Mouse (Mus musculus) ovary, postnatal 36 days (tissue): ENCODE measurements around the gene Mapk10.
"Not testable (repeated sequence)": the region's sequence is repeated elsewhere in the genome, so short reads cannot be mapped to it uniquely, and the experiment has no call there.

Experiments used
- DNase-seq: peaks from one replicate; pipeline ENCODE4 v3.0.0; 2022; ENCODE audit warnings: low spot score, mixed read lengths

Mapk10 gene

DNA sequence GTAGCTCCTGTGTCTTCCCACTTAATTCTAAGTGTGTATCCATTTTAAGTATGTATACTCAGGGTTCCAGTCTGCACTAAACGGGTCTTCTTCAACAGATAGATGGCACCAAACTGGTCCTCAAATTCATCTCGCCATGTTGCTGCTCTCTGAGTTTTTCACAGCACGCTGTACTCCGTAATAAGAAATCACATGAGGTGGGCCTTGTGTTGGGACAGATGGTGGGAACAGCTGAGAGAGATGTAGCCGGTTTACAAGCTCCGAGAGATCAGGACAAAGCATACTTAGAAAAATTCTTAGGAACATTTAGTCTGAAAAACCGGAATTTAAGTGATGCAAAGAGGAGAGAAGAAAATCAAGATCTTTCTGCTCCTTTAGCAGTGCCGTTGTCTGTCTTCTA lies 257.7 kb downstream of the Mapk10 start:
- no peak for DNase-seq

DNA sequence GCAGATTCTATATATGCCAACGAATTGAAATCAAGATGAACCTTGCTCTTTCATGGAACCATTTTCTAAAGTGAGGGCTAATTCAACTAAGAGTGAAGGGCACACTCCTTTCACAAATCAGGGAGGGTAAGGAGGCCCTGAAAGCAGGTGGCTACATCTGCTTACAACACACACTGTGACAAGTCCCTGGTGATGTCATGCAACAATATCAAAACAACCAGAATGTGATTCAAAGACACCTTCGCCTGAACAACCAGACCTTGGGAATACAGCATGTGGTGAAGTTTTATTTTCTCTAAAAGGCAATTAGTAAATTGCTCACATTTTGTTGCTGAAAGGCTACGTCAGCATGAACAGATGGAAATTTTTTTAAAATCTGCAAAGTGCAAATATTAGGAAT lies 258.2 kb downstream of the Mapk10 start:
- DNase-seq, result no peak

DNA sequence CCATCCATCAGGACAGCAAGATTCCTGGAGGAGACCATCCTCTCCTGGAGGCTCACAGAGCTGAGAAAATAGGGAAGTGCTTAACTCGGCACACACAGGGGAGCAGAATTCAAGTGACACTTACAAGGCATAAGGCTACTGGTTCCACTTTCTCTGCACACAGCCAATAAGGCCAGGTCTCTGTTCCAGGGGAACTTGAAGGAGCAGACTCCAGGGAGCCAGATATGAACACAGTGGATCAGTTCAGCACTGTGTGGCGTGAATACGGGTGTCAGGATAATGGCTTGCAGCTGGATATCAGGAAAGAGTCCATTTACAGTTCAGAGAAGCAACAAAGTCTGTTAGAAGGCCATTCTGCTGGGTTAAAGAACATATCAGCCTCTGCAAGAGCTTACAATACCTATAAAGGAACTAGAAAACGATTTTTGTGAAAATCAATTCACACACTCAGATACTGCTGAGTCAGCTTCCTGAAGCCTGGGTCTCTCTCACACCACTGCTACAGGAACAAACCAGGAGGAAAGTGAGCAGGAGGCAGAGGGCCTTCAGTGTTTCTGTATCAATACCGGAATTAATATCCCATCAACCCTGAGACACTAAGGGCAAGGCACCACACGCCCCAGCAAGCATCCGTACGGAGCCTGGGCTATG lies 263.9 kb downstream of the Mapk10 start:
- DNase-seq, result no peak

DNA sequence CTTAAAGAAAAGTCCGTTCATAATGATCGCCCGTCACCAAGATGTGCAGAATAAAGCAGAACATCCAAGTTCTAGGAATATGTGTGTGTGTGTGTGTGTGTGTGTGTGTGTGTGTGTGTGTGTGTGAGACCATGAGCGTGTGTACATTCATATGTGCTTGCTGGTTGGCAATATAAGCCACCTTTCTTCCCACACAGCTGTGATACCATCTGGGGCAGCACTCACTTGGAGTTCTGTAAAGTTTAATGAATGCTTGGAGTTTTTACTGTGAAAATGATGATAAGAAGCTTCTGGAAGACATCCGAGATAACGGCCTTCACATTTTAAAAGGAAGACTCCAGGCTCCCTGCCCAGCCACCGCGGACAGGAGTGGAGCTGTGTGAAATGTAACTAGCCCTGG lies 264.5 kb downstream of the Mapk10 start:
- no peak for DNase-seq

DNA sequence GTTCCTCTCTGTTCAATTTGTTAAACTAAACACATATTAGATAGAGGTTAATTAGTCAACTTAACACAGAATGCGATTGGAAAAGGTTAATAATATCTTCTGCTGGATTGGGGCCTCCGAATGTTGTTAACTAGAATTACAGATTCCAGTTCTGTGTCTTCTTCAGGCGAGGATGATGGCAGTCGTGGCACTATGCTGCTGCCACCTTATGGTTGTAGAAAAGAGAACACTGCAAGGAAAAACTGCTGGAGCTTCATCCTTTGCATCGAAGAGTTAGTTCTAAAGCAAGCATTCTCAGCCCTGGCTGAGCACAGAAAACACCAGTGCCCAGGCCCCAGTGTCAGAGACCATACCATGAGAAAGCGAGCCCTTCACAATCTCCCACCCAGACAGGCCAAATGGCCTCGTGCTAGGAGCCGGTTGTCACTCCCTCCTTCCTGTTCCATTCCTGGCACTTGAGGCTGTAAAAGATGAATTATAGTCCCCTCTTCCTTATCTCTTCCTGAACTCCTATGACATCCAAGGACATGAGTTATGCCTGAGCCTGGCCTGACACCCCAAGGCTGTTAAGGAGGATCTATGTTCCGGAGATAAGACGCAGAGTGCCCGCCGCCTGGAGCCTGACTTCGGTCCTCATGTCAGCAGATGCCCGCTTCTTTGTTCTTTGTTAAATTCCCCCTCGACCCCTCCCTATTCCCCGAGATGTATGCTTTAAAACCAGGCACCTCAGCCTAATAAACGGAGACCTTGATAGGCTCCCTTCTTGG lies 267.1 kb downstream of the Mapk10 start:
- DNase-seq, result not testable (repeated sequence)

DNA sequence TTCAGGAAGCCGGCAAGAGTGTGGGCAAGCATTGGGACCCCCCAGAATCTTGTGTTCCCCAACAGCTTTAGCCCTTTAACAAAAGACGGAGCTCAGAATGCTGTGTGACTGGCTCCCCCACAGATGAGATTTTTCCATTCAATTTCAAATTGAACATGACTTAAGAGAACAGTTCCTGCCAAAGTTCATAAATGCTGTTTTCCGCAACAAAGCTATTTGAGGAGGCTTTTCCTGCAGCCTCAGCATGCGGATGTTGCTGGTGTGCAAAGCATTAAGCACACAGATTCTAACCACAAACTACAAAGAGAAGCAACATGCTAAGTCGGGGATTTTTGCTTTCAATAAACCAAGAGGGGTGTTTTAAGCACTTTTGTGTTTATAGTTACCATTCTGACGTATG lies 281.0 kb downstream of the Mapk10 start:
- DNase-seq, result no peak

DNA sequence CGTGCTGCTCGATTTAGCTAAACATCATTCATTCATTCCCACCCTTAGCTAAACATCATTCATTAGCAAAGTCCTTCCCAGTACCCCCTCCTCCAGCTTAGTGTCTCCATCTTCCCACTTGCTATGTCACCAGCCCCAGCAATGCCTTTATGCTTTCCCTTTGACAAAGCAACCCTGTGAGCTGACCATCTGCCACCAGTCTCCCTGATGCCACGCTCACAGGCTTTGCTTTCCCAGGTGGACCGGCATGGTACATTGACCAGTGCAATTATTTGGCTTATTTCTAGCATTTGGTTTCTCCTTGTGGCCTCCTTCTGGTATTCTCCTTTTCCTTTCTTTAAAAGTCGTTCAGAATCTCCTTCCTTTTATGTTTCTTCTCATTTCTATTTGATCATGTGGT lies 284.3 kb downstream of the Mapk10 start:
- DNase-seq, result no peak

DNA sequence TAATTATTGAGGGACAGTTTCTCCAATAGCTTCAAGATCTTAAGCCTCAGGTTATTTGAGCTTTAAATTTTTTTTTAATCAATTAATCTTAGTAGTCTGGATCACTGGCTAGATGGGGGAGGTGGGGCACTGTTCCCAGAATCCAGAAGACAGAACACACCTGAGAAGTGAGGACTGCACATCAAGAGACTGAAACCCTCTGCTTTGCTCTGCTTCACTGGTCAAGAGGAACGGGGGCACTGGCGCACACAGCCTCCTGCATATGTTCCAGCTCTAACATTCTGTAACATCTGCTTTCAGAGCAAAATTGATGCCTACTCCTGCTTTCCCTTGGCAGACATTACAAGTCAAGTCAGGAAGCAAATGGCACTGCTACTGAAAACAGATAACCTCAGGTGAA lies 290.9 kb downstream of the Mapk10 start:
- DNase-seq, result no peak

DNA sequence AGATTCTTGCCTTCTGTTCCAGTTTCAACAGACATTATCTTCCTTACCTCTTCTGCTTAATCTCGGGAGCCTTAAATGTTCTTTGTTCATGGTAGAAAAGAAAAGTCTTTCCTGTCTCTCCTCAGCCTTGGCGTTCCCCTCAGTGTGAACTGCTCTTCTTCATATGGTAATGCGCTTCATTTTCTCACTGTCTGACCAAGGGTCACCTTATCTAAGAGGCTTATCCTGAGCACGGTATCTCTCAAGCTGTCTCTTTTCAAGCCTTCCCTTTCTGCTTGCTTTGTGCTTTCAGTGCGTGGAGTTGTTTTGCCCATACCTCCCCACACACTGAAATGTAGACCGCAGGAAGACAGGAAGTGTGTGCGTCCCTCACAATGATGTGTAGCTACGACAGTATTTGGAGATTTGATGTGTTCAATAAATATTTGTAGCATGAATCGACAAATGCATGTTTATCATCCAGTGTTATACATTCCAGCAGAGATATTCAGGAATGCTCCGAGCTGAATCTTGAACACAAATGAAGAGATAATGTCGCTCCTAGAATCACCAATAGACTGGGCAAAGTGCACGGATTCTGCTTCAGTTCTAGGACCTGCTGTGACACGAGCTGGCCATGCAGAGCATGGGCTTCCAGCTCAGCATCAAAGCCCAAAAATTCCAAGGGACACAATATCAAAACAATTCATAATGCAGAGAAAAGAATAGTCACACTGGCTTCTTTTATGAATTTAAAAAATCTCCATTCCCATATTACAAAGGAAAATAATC lies 305.5 kb downstream of the Mapk10 start:
- DNase-seq, result no peak

DNA sequence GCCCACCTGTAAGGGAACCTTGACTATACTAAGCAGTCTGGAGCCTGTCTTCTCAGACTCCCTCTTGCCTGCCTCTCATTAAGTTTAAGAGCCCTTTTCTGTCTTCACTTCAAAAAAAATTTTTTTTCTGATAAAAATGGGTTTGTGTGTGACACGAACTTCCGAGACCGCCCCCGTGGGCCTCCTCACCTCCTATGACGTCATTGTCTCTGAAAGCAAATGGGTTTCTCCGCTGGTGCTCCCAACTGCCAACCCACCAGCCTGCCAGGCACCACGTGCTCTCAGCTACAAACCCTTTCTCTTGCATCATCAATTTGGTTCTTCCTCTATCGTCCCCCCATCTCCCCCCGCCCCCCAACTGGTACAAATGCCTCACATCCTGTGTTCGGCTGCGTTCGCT lies 307.1 kb downstream of the Mapk10 start:
- DNase-seq, result no peak

DNA sequence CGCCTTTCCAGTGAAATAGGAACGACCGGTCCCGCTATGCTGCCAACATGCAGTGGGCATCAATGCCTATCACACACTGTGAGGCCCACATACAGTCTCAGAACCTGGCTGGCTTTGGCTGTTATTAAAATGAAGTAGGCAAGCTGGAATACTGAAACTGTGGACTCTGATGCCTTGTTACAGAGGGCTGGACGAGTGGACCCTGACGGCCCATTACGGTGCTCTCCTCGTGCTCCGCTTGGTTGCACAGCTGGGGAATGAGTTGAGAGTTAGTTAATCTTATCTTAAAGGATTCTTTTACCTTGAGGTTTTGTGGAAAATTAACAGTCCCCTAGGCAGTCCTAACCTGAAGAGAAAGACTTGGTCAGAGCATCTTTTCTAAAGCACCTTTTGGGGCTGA lies 307.6 kb downstream of the Mapk10 start:
- no peak for DNase-seq

DNA sequence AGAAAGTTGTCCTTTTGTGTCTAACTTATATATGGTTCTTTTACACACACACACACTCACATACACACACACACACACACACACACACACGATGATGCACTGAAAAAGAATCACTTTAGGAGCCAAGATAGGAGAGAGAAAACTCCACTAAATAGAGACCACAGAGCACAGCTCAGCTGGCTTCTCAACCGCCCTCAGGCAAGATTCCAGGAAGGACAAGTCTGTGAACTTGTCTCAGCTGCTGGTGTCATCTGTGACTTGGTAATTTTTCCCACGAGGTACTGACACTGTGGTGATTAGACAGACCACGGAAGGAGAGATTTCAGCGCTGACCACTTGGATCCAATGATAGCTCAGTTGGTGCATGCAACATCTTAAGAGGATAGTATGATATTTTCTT lies 310.0 kb downstream of the Mapk10 start:
- DNase-seq, result no peak

DNA sequence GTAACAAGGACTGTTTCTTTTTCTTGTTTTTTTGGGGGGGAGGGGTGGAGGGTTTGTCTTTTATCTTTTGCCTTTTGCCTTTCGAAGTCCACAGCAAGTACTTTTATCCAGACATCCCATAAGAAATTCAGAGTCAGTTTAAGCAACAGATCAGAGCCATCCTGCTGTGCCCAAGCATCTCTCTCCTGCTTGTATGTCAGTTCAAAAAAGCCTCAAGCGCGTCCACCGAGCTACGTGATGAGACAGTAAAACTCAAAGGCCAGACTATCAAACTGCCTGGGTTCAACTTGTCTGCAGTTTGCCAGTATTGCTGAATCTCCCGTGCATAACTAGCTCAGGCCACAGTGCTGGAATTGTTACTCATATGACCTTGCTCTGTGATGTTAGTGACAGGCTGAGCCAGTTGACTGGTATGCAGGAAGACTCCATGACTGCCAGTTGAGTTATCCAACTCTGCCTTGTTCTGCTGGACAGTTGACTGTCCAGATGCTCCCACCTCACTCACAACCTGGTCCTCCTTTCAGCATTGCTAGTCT lies 311.4 kb downstream of the Mapk10 start:
- no peak for DNase-seq

DNA sequence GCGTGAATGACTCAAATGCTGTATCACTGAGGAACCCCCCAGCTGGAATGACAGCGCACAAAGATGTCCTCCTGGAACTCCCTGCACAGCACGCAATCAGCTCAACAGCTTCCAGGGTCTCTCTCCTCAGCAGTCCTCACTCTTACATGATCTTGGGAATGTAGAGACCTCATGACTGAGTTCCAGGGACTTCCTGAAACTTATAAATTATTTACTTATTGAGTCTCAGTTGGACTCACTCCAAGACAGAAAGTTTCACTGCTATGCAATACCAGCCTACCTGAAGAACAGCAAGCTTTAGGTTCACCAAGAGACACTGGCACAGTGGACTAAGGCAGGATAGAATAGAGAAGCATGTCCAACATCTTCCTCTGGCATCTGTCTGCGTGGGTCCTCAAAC lies 312.8 kb downstream of the Mapk10 start:
- DNase-seq, result no peak

DNA sequence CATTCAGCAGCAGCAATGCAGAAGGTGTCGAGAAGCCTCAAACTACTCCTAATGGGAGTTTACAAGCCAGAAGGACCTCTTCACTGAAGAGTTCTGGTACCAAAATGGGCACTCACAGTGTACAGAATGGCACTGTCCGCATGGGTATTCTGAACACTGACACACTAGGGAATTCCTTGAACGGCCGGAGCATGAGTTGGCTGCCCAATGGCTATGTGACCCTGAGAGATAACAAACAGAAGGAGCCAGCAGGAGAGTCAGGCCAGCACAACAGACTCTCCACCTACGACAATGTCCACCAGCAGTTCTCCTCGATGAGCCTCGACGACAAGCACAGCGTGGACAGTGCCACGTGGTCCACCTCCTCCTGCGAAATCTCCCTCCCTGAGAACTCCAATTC lies 318.9 kb downstream of the Mapk10 start:
- DNase-seq, result no peak

DNA sequence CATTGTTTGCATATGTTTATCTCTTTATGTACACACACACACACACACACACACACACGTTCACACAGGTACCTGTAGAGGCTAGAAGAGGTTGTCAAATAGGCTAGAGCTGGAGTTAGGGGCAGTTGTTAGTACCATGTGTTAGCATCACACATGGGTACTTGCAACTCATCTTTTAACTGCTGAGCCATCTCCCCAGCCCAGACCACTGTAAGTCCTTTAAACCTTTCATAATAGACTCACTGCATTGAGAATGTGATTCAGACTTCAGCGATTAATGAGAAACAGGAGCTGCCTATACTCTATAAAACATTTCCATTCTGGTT lies 322.0 kb downstream of the Mapk10 start:
- no peak for DNase-seq

DNA sequence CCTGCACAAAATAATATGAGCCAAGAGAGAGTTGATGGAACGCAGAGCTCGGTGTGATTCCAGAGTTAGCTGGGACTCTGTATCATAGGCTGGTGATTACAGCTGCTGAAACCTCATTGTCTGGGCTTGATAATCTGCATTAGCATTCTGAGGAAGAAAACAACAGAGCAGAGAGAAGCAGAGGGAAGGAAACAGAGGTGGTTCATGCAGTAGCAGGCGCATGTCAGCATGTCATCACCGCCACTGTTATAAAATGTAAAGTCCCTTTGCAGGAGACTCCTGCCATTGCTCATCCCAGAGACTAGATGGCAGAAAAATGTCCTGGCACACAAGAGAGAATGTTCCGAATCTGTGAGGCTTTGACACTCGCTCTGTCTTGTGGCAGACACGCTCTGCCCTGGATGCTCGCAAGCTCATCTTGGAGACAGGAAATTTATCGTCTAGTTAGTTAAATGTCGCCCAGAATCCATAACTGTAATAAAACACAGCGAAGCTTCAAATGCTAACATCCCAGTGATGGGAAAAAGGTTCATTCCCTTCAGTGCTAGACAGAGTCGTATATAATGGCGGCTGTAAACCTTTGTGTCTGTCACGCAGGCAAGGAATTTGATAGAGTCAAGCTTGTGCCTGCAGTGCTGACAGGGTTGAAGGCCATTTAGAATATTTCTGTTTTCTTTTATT lies 322.5 kb downstream of the Mapk10 start:
- DNase-seq, result no peak

DNA sequence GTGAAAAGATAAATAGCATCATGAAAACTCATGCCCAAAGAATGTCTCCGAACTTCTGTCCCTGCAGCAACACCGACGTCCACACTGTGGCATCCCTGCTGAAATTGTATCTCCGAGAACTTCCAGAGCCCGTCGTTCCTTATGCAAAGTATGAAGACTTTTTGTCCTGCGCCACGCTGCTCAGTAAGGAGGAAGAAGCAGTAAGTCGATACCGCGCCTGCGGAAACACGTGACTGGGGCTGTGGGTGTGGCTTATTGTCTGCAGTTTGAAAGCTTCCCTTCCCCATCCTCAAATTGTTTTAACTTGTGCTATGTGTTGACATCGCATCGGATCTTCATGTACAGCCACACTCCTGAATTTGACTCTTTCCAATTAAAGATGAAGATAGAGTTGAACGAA lies 335.5 kb downstream of the Mapk10 start:
- no peak for DNase-seq

DNA sequence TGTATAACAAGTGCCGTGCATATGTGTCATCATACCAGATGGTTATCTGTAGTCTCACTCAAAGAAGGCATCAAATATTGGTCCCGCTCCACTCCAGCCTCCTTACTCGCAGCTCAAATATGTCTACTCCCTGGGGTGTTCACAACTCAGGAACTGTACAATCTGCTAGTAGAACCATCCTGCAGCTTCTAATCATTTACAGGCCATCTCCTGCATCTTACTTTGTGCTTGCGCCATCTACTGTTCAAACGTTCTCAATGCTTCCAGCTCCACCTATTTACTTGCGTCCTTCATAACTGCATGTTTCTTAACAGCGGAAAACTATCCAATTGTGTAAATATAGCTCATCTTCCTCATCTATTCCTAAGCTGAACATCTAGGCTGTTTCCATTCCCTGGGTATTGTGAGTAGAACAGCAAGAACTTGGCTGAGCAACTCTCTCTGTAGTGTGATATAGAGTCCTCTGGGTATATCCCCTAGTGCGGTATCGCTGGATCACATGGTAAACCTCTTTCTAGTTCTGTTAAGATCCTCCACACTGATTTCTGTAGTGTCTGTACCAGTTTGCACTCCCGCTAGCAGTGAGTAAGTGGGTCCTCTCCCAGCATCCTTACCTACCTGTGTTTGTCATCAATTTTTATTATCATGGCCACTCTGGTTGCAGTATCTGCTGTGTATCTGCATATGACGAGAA lies 336.4 kb downstream of the Mapk10 start:
- no peak for DNase-seq

DNA sequence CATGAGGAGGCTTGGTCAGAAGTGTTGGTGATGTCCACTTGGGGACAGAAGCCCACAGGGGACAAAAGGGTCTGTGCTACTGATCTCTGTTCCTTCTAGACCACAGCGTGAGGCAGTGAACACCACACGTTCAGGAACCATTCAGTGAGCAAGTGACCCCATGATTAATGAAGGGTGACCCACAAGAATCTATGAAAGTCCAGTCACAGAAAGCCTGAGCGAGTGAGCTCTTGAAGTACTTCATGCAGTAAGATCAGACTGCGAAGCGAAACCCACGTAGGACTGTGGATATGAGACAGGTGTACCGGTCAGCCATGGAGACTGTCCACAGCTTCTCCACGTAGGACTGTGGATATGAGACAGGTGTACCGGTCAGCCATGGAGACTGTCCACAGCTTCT lies 338.1 kb downstream of the Mapk10 start:
- not testable (repeated sequence) for DNase-seq

DNA sequence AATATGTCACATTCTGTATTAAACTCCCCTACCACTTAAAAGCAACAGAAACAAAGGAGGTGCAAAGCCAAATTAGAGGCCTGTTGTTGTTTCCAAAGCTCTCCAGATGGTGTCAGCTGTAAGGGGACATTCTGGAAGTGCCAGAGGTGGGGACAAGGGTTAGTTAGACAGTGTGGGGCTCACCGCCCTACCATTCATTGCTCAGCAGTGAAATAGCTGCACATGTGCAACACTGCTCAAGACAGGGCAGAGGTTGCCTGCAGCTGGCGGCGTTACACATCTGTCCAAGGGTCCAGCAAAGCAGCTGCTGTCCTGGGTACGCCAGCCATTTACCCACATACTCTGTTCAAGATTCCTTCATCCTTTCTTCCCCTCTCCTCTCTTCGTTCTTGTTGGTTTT lies 342.9 kb downstream of the Mapk10 start:
- DNase-seq, result no peak

DNA sequence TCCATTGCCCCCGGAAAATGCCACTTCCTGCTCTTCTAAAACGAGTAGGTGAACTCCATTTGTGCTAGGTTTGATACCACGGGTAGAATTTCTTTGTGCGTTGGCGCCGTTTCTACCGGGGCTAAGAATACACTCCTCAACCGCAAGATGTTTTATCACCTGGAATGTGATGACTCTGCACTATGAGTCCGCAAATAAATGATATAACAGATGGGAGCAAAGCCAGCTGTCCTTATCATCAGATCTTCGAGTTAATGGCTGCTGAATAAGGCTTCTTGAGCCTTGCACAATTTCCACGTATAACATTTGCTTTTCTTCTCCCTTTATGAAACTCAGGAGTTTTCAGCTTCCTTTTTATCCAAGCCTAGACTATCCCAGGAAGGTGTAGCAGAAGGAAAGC lies 351.4 kb downstream of the Mapk10 start:
- no peak for DNase-seq
